Mouse (Mus musculus) gastrocnemius, postnatal 10 days (tissue): ENCODE results near the gene Ehbp1. TPM values are rescaled to one million over a fixed set of nuclear protein-coding genes. Genes with fewer than 3 reads are reported as not detected.

Experiments used
- DNase-seq: peaks from one replicate; pipeline ENCODE4 v3.0.0; 2021; ENCODE audit warnings: mixed read lengths
- total RNA-seq, 2 experiments: library from RNA; stranded (reverse); gene quantifications; 2 replicates each; pipeline ENCODE4 v1.2.3; 2021

The Ehbp1 gene
- total RNA-seq, 2 experiments from 2014 or later: 22.3 to 28.7 TPM

GRCm38 (mm10) chr11:22286885-22287512 lies 55.1 kb downstream of the Ehbp1 start:
- peak; percentile 91 for DNase-seq

DNA sequence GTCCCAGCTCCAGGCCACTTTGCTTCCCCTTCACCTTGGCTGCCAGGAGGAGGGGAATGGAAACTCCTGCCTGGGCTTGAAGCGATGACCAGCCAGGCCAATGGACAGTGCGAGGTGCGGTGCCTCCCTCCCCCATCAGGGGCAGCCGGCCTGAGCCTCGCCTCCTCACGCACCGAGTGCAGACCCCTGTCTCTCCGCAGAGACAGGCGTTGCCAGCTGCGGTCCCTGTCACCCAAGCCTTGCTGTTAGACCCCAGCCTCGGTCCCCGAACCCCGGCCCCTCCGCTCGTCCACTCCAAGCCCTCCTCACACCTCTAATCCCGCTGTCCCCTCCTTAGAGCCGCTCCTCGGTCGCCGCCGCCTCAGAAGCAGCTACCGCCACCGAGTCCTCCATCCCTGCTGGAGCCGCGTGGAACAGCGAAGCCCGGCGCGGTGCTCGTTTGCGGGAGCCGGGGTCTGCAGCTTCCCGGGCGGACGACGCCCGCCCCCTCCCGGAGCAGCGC lies 55.7 kb downstream of the Ehbp1 start:
- DNase-seq: no peak

GRCm38 (mm10) chr11:22276656-22277055 lies 65.4 kb downstream of the Ehbp1 start:
- DNase-seq: no peak

DNA sequence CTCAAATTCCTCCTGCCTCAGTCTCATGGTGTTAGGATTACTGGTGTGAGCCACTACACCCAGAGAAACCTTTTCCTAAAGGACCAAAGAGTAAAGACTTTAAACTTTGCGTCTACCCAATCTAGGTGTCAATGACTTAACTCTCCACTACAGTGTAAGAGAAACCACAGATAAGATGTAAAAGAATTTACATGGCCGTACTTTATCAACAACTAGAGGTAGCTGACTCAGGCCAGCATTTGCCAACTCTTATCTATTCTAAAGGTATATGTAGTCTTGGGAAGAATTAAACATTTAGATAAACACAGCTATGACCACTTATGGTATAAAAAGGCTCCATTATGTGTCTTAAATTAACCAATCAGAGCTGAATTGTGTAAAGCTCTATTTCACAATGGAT lies 67.9 kb downstream of the Ehbp1 start:
- DNase-seq: no peak

- DNase-seq: no peak
Observed at GRCm38 (mm10) chr11:22273378-22273777, 68.7 kb downstream of the Ehbp1 start.

DNA sequence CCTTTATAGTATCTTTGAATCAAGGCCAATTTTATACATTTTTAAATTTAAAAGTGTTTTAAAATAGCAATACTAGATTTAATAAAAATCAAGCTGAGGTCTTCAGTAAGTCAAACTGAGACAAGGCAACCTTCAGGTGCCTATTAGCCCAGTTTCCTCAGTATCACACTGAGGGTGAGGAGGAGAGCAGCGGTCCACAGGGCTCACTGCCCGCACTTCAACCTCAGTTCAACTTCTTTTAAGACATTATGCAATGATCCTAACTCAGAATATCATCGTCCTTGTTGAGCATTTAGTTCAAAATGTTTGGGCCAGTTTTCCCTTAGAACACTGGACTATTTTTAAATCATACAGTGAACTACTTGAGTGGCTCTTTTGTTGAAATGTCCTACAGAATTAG lies 70.2 kb downstream of the Ehbp1 start:
- DNase-seq: no peak

- DNase-seq: no peak
Observed at GRCm38 (mm10) chr11:22269643-22270042, 72.4 kb downstream of the Ehbp1 start.

GRCm38 (mm10) chr11:22269173-22269572 lies 72.9 kb downstream of the Ehbp1 start:
- DNase-seq: no peak

- DNase-seq: no peak
Observed at GRCm38 (mm10) chr11:22267014-22267413, 75.1 kb downstream of the Ehbp1 start.

DNA sequence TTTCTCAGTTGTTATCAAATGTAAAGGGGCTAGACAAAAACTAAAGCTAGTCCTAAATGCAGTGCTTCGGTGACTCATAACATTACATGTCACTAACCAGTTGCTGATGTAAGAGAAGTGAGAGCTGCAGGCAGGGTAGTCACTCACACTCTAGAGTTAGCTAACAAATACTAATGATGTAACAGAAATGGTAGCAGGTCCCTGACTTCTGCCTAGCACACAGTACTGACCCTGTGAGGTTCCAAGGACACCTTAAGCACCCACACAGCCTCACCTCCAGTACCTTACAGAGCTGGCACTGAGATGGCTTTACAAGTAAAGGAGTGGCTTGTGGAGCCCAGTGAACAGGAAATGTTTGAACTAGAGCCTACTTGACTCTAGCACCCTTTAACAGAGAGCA lies 86.7 kb downstream of the Ehbp1 start:
- DNase-seq: no peak

DNA sequence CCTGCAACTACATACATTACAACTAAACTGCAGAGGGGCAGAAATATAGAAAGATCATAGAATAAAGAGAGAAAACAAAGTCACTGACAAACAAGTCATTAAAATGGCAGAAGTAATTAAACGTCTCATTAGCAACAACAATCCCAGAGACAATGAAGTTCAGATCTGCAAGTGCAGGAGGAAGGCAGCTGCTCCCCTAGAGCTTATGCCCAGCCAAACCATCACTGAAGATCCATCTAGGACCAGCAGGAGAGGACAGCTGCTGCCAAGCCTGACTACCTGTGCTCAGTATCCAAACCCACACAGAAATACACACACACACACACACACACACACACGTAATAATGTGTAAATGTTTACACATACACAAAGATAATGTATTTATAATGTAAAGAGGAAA lies 92.7 kb downstream of the Ehbp1 start:
- no peak for DNase-seq

- DNase-seq: no peak
Observed at GRCm38 (mm10) chr11:22247736-22248135, 94.4 kb downstream of the Ehbp1 start.

DNA sequence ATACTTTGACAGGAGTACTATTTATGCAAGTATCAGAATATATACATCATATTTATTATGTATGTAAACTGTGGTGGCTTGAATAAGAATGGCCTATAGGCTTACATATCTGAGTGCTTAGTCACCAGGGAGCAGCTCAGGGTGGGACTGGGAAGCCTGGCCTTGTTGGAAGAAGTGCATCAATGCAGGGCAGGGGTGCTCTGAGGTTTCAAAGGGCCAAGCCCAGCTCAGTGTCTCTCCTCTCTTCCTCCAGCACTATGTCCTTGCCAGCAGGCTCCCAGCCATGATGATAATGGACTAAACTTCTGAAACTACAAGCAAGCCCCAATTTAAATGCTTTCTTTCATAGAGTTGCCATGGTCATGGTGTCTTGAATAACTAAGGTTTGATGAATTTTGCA lies 95.0 kb downstream of the Ehbp1 start:
- peak; percentile 20 for DNase-seq

DNA sequence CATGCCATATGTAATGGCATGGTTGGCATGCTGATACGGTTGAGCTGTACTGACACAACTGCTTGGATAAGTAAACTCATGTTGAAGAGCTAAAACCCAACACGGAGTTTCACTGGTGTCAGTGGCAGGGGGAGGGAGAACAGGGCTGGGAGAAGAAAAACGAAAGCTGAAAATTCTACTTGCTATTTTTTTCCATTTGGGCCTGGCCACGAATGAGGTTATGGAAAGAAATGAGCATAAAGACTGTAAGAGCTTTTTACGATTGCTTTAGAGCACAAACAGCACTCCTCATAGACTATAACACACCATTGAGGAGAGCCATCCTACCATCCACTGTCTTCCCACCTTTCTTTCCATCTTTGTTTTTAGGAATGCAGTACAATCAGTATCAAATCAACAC lies 106.5 kb downstream of the Ehbp1 start:
- no peak for DNase-seq

GRCm38 (mm10) chr11:22234739-22235138 lies 107.4 kb downstream of the Ehbp1 start:
- no peak for DNase-seq

DNA sequence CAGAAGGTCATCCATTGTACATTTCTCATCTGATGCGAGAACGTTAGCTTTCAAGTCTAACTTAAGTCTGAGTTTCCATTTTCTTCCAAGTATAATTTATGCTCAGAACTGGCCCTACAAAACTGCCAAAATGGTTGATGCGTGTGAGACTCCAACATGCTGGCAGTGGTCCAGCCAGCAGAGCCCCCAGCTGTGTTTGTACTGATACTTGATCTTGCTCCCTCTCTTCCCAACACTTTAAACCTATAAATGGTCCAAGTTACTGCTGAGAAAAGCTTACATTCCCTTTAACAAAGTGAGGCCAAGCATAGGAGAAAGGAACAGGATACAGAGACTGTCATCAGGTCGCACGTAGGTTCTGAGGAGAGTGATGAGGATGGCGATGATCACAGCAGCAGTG lies 111.2 kb downstream of the Ehbp1 start:
- DNase-seq: no peak

DNA sequence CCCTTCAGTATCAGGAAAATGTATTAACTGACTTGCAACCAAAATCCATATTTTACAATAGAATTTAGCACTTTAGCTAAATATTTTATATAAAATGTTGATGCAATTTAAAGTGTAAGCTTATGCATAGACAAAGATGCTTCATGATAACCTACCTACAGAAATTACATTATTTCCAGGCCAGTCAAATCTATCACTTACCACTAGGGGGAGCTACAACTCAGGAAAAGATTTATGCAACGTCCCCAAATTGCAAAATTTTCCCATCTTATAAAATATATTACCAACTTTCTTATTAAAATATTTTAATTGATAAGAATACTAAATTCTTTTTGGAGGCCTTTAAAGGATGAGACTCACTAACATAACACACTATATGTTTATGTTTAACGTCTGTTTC lies 116.5 kb downstream of the Ehbp1 start:
- DNase-seq: no peak

- no peak for DNase-seq
Observed at GRCm38 (mm10) chr11:22218222-22218621, 123.9 kb downstream of the Ehbp1 start.

- DNase-seq: no peak
Observed at GRCm38 (mm10) chr11:22216941-22217340, 125.2 kb downstream of the Ehbp1 start.

DNA sequence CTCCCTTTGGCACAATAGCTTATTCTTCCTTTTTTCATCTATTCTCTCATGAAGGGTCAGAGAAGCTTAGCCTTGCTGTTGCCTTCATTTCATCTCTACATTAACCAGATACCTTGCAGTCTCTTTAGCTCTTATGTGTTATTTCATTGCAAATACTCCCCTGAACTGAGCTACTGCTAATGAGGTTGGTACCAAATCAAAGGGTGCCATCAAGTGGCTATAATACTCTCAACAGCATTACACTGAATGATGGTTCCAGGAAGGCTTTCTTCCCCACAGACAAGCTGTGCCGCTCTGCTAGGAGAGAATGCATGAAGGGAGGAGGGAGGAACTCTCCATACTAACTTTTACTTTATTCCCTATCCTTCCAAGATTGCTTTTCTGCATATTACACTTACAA lies 135.5 kb downstream of the Ehbp1 start:
- DNase-seq: no peak

DNA sequence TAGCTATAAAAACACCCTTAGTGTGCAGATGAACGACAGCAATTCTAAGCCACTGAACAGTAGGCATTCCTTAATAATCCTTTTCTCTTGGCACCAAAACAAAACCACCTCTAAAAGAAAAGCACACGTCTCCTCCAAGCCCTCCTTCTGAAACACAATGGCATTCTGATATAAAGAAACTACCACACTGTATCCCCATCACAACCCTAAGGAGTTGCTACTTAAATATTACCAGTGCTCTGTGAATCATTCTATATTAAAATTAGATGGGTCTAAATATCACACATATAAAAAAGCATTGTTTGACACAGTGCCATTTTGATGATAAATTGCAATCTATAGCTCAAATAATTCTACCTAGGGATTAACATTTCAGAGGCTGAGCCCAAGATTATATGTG lies 135.9 kb downstream of the Ehbp1 start:
- no peak for DNase-seq

- DNase-seq: no peak
Observed at GRCm38 (mm10) chr11:22203413-22203812, 138.7 kb downstream of the Ehbp1 start.

GRCm38 (mm10) chr11:22201125-22201524 lies 141.0 kb downstream of the Ehbp1 start:
- DNase-seq: no peak

DNA sequence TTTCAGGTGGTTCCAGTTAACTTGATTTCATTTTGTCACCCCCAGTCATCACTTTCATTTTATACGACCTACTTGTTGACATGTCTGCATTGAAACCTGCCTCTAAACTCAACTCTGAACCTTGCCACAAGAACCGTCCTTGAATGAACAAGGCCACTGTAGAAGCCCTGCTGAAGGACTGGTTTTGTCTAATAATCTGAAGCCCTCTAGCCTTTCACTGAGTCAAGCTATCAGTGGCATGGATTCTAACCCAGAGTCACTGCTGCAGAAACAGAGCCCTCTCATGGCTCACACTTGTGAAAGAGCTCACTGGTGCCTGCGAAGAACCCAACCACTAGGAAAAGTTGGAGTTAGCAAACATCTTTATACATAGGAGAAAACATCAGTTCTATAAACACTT lies 142.2 kb downstream of the Ehbp1 start:
- DNase-seq: no peak

- no peak for DNase-seq
Observed at GRCm38 (mm10) chr11:22198406-22198805, 143.7 kb downstream of the Ehbp1 start.
